Mouse (Mus musculus) testis, adult 2 months (tissue): ENCODE measurements around the gene Npvf.

ENCODE experiments used
- CTCF ChIP-seq: fragments of 200-500 bp; IDR thresholded peaks from 2 replicates; pipeline ENCODE4 v1.5.1; 2012; ENCODE audit warnings: low read depth, mild to moderate bottlenecking, inconsistent platforms, low read length, moderate library complexity; ENCODE audit not compliant: control insufficient read depth, insufficient read depth, insufficient replicate concordance
- POLR2A ChIP-seq: fragments of 200-500 bp; IDR thresholded peaks from 2 replicates; pipeline ENCODE4 v1.6.1; 2012; ENCODE audit warnings: low read depth, mild to moderate bottlenecking, inconsistent platforms, low read length, moderate library complexity; ENCODE audit not compliant: control insufficient read depth

- TF ChIP-seq POLR2A (no peak), CTCF (no peak)
Measured at GRCm38 (mm10) chr6:50639656-50640055, 14.6 kb downstream of the Npvf start.
